Mouse (Mus musculus): ENCODE results near the gene Dera.

Gene Dera

GRCm38 (mm10) chr6:137886210-137886979, 132.0 kb downstream of the Dera start:
- DNase-seq (ENCODE audit: low spot score in 2 of 2) = no peak

- no peak for DNase-seq (ENCODE audit: low spot score in 2 of 2)
Measured at GRCm38 (mm10) chr6:137887258-137887657, 132.9 kb downstream of the Dera start.

DNA sequence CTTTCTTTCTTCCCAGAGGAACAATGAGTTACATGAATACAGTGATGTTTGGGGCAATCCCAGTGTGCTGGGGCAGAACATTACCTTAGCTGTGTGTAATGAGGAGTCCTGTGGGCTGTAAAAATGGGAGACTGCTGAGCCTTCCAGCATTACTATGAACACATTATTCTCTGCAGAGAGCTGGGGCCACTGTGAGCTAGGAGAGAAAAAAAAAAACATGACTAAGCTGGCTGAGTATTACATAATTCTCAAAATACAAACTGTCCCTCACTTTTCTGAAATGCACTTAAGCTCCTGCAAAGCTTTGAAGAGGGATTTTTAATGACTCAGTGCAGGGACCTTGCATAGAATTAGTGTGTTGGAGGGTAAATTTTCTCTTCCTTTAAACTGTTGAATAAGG, 143.3 kb downstream of the Dera start:
- DNase-seq (ENCODE audit: low spot score in 2 of 2) = no peak

DNA sequence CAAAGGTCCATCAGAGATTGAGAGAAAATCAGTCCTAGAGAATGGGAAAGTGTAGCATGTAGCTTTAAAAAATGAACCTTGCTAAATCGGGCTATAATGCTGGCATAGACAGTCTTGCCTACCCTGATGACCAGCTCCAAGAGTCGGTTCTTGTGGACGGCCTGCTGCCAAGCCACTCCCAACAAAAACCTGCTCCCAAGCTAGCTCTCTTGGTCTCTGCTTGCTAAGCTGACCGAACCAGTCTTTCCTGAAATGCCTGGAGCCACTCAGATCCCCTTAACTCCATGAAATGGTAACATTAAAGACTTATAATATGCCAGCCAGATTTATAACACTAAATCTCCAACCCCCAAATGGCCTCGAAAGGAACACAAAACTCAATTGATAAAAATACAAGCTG, 146.9 kb downstream of the Dera start:
- no peak for DNase-seq (ENCODE audit: low spot score in 2 of 2)

Data from spleen, postnatal 36 days (tissue).